Mouse (Mus musculus) heart, postnatal 0 days (tissue): Measurements from ENCODE around the gene Igf2bp3.

Source experiments
- CTCF ChIP-seq: IDR thresholded peaks from 2 replicates; pipeline ENCODE4 v1.5.1; 2016; ENCODE audit warnings: antibody characterized with exemption, control low read depth, low read depth
- EP300 ChIP-seq: IDR thresholded peaks from 2 replicates; pipeline ENCODE4 v1.6.1; 2016; ENCODE audit warnings: antibody characterized with exemption, low read depth

DNA sequence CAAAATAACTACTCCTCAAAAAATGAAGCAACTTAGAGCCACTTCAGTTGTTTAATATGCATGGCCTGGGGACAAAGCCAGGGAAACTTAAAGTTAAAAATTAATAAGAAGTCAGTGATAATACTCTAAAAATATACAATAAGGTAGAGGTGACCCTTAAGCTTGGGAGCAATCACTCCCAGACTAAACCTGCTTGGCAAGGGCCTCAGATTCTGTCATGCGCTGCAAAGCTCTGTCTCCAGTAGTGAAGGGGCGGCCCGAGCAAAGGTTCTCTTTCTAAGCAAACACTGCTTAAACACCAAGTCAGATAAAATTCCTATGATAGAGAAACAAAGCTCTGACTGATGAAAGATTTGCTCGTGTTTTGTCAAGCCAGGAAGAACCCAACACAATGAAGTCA lies 66.0 kb downstream of the Igf2bp3 start:
- no peak for TF ChIP-seq EP300
- no peak for TF ChIP-seq CTCF
